Mouse (Mus musculus): Measurements from ENCODE around the gene Dbndd2. TPM values are rescaled to one million over a fixed set of nuclear protein-coding genes. Genes with fewer than 3 reads are reported as not detected.

Gene Dbndd2
- polyA plus RNA-seq, 1 experiment from 2014 or later: 1.5 TPM

GRCm38 (mm10) chr2:164515897-164516296, 30.0 kb downstream of the Dbndd2 start:
- H3K27ac ChIP-seq (ENCODE audit: low read length): no peak overlapping the region
- 65% methylated on average over 9 of the region's 9 CpGs for WGBS (ENCODE audit: insufficient replicate concordance)
- no peaks in the 10 kb centered on the region; the same call in 1 of the 2 replicates for H3K4me1 ChIP-seq (ENCODE audit: control insufficient read depth, low read depth, low read length)

GRCm38 (mm10) chr2:164516592-164516991, 30.7 kb downstream of the Dbndd2 start:
- Histone ChIP-seq H3K27me3 (ENCODE audit: control insufficient read depth, insufficient read depth, low read depth, low read length) (no peaks in the 10 kb centered on the region), H3K4me1 (ENCODE audit: control insufficient read depth, low read depth, low read length) (no peaks in the 10 kb centered on the region; the same call in 1 of the 2 replicates), H3K4me3 (ENCODE audit: low read depth, low read length) (no peak overlapping the region), H3K9me3 (replicated peaks; ENCODE audit: control insufficient read depth, low read length) (no peaks in the 10 kb centered on the region), H3K36me3 (ENCODE audit: control insufficient read depth, insufficient read depth) (no peaks in the 10 kb centered on the region), H3K27ac (ENCODE audit: low read length) (no peak overlapping the region), H3K9ac (ENCODE audit: low read depth, low read length) (no peak overlapping the region), H3K4me2 (ENCODE audit: low read depth, low read length) (no peak overlapping the region)
- ATAC-seq (ENCODE audit: low read depth): no peak
- 77% methylated on average over 11 of the region's 11 CpGs for WGBS (ENCODE audit: insufficient replicate concordance)

More at GRCm38 (mm10) chr2:164515897-164516296, 30.0 kb downstream of the Dbndd2 start:
- no peak overlapping the region for H3K4me2 ChIP-seq (ENCODE audit: low read depth, low read length)
- no peaks in the 10 kb centered on the region for H3K27me3 ChIP-seq (ENCODE audit: control insufficient read depth, insufficient read depth, low read depth, low read length)
- no peak overlapping the region for H3K4me3 ChIP-seq (ENCODE audit: low read depth, low read length)
- H3K9me3 ChIP-seq (replicated peaks; ENCODE audit: control insufficient read depth, low read length): no peaks in the 10 kb centered on the region
- H3K36me3 ChIP-seq (ENCODE audit: control insufficient read depth, insufficient read depth): no peaks in the 10 kb centered on the region
- no peak overlapping the region for H3K9ac ChIP-seq (ENCODE audit: low read depth, low read length)
- no peak for ATAC-seq (ENCODE audit: low read depth)

- Histone ChIP-seq H3K9me3 (replicated peaks; ENCODE audit: control insufficient read depth, low read length) (no peaks in the 10 kb centered on the region), H3K4me1 (ENCODE audit: control insufficient read depth, low read depth, low read length) (no peaks in the 10 kb centered on the region; the same call in 1 of the 2 replicates), H3K4me3 (ENCODE audit: low read depth, low read length) (no peak overlapping the region), H3K9ac (ENCODE audit: low read depth, low read length) (no peak overlapping the region), H3K4me2 (ENCODE audit: low read depth, low read length) (no peak overlapping the region), H3K27ac (ENCODE audit: low read length) (no peak overlapping the region), H3K36me3 (ENCODE audit: control insufficient read depth, insufficient read depth) (no peaks in the 10 kb centered on the region), H3K27me3 (ENCODE audit: control insufficient read depth, insufficient read depth, low read depth, low read length) (no peaks in the 10 kb centered on the region)
- ATAC-seq (ENCODE audit: low read depth): peak; percentile 28; the same call in 1 of the 2 replicates
- 25% methylated on average over 10 of the region's 10 CpGs for WGBS (ENCODE audit: insufficient replicate concordance)
Measured at GRCm38 (mm10) chr2:164517485-164518221, 31.7 kb downstream of the Dbndd2 start.

- no peaks in the 10 kb centered on the region for H3K4me1 ChIP-seq (ENCODE audit: control insufficient read depth, low read depth, low read length)
- H3K27ac ChIP-seq (ENCODE audit: low read length): no peak overlapping the region
- no peak overlapping the region for H3K4me3 ChIP-seq (ENCODE audit: low read depth, low read length)
- no peak overlapping the region for H3K4me2 ChIP-seq (ENCODE audit: low read depth, low read length)
- ATAC-seq (ENCODE audit: low read depth): no peak
- no peaks in the 10 kb centered on the region for H3K9me3 ChIP-seq (replicated peaks; ENCODE audit: control insufficient read depth, low read length)
- H3K36me3 ChIP-seq (ENCODE audit: control insufficient read depth, insufficient read depth): no peaks in the 10 kb centered on the region
- H3K27me3 ChIP-seq (ENCODE audit: control insufficient read depth, insufficient read depth, low read depth, low read length): no peaks in the 10 kb centered on the region
- no peak overlapping the region for H3K9ac ChIP-seq (ENCODE audit: low read depth, low read length)
- WGBS (ENCODE audit: insufficient replicate concordance): 53% methylated on average over 11 of the region's 11 CpGs
Measured at GRCm38 (mm10) chr2:164518266-164519170, 32.6 kb downstream of the Dbndd2 start.

- H3K9ac ChIP-seq (ENCODE audit: low read depth, low read length): no peak overlapping the region
- no peaks in the 10 kb centered on the region for H3K36me3 ChIP-seq (ENCODE audit: control insufficient read depth, insufficient read depth)
- no peak overlapping the region for H3K27ac ChIP-seq (ENCODE audit: low read length)
- H3K9me3 ChIP-seq (replicated peaks; ENCODE audit: control insufficient read depth, low read length): no peaks in the 10 kb centered on the region
- H3K4me3 ChIP-seq (ENCODE audit: low read depth, low read length): no peak overlapping the region
- no peak overlapping the region for H3K4me2 ChIP-seq (ENCODE audit: low read depth, low read length)
- WGBS (ENCODE audit: insufficient replicate concordance): 39% methylated on average over 6 of the region's 6 CpGs
- ATAC-seq (ENCODE audit: low read depth): no peak
- H3K4me1 ChIP-seq (ENCODE audit: control insufficient read depth, low read depth, low read length): no peaks in the 10 kb centered on the region
- H3K27me3 ChIP-seq (ENCODE audit: control insufficient read depth, insufficient read depth, low read depth, low read length): no peaks in the 10 kb centered on the region
Measured at GRCm38 (mm10) chr2:164519171-164519526, 33.2 kb downstream of the Dbndd2 start.

GRCm38 (mm10) chr2:164520782-164521181, 34.9 kb downstream of the Dbndd2 start:
- Histone ChIP-seq H3K9me3 (replicated peaks; ENCODE audit: control insufficient read depth, low read length) (no peaks in the 10 kb centered on the region), H3K27ac (ENCODE audit: low read length) (no peak overlapping the region), H3K36me3 (ENCODE audit: control insufficient read depth, insufficient read depth) (no peaks in the 10 kb centered on the region), H3K27me3 (ENCODE audit: control insufficient read depth, insufficient read depth, low read depth, low read length) (no peaks in the 10 kb centered on the region), H3K4me1 (ENCODE audit: control insufficient read depth, low read depth, low read length) (no peaks in the 10 kb centered on the region), H3K9ac (ENCODE audit: low read depth, low read length) (no peak overlapping the region), H3K4me2 (ENCODE audit: low read depth, low read length) (no peak overlapping the region), H3K4me3 (ENCODE audit: low read depth, low read length) (no peak overlapping the region)
- whole genome bisulfite sequencing (ENCODE audit: insufficient replicate concordance): 6% methylated on average over 3 of the region's 3 CpGs
- no peak; the same call in 1 of the 2 replicates for ATAC-seq (ENCODE audit: low read depth)

- no peaks in the 10 kb centered on the region for H3K27me3 ChIP-seq (ENCODE audit: control insufficient read depth, insufficient read depth, low read depth, low read length)
- no peak overlapping the region for H3K9ac ChIP-seq (ENCODE audit: low read depth, low read length)
- H3K4me1 ChIP-seq (ENCODE audit: control insufficient read depth, low read depth, low read length): no peaks in the 10 kb centered on the region
- 3% methylated on average over 11 of the region's 11 CpGs for WGBS (ENCODE audit: insufficient replicate concordance)
- ATAC-seq (ENCODE audit: low read depth): 0 out of 2 replicates have a peak, but pooled peaks have one; percentile 13
- no peaks in the 10 kb centered on the region for H3K9me3 ChIP-seq (replicated peaks; ENCODE audit: control insufficient read depth, low read length)
- H3K4me2 ChIP-seq (ENCODE audit: low read depth, low read length): peak overlapping the region; percentile 1; the same call in 1 of the 2 replicates
- no peaks in the 10 kb centered on the region for H3K36me3 ChIP-seq (ENCODE audit: control insufficient read depth, insufficient read depth)
- H3K4me3 ChIP-seq (ENCODE audit: low read depth, low read length): no peak overlapping the region
- H3K27ac ChIP-seq (ENCODE audit: low read length): peak overlapping the region; percentile 25
Measured at GRCm38 (mm10) chr2:164521841-164522240, 35.9 kb downstream of the Dbndd2 start.

GRCm38 (mm10) chr2:164522280-164522679, 36.4 kb downstream of the Dbndd2 start:
- H3K9me3 ChIP-seq (replicated peaks; ENCODE audit: control insufficient read depth, low read length): no peaks in the 10 kb centered on the region
- H3K27me3 ChIP-seq (ENCODE audit: control insufficient read depth, insufficient read depth, low read depth, low read length): no peaks in the 10 kb centered on the region
- H3K27ac ChIP-seq (ENCODE audit: low read length): peak overlapping the region; percentile 25
- WGBS (ENCODE audit: insufficient replicate concordance): 13% methylated on average over 8 of the region's 8 CpGs
- no peak overlapping the region for H3K9ac ChIP-seq (ENCODE audit: low read depth, low read length)
- no peak overlapping the region for H3K4me3 ChIP-seq (ENCODE audit: low read depth, low read length)
- H3K36me3 ChIP-seq (ENCODE audit: control insufficient read depth, insufficient read depth): no peaks in the 10 kb centered on the region
- H3K4me1 ChIP-seq (ENCODE audit: control insufficient read depth, low read depth, low read length): no peaks in the 10 kb centered on the region
- ATAC-seq (ENCODE audit: low read depth): no peak
- H3K4me2 ChIP-seq (ENCODE audit: low read depth, low read length): peak overlapping the region; percentile 1; the same call in 1 of the 2 replicates

Measured in liver, embryonic 16.5 days (tissue).